Mouse (Mus musculus): ENCODE results near the gene Ndufc2.

GRCm38 (mm10) chr7:97416473-97416872, 16.7 kb downstream of the Ndufc2 start:
- TF ChIP-seq POLR2A (IDR thresholded peaks at IDR 0.05; ENCODE audit: insufficient read depth, low read depth, low read length) (no peak), CTCF (IDR thresholded peaks at IDR 0.05) (no peak)

Measured in heart, adult 2 months (tissue).